Mouse (Mus musculus) limb, embryonic 12.5 days (tissue): ENCODE measurements around the gene Gm20388. TPM values are rescaled to one million over a fixed set of nuclear protein-coding genes. Genes with fewer than 3 reads are reported as not detected.

ENCODE experiments used
- ATAC-seq: fragments of 200-750 bp; cut with Nextera tagmentation; 2 replicates; pipeline ENCODE4 v1.8.0; 2017; ENCODE audit warnings: low read depth, moderate TSS enrichment; ENCODE audit not compliant: insufficient number of reproducible peaks, insufficient read depth, low FRiP score, low TSS enrichment
- H3K27ac ChIP-seq: fragments of 300-500 bp; sonication (generic); 2 replicates; pipeline ENCODE4 v1.5.1; 2016; ENCODE audit warnings: mild to moderate bottlenecking, moderate library complexity
- H3K27me3 ChIP-seq: fragments of 300-500 bp; sonication (generic); 2 replicates; pipeline ENCODE4 v1.6.1; 2016; ENCODE audit warnings: mild to moderate bottlenecking, moderate library complexity
- H3K36me3 ChIP-seq: fragments of 300-500 bp; sonication (generic); 2 replicates; pipeline ENCODE4 v1.6.1; 2016; ENCODE audit warnings: mild to moderate bottlenecking, moderate library complexity
- H3K4me1 ChIP-seq: fragments of 300-500 bp; sonication (generic); replicated peaks from 2 replicates; pipeline ENCODE4 v1.6.1; 2016
- H3K4me2 ChIP-seq: fragments of 300-500 bp; sonication (generic); 2 replicates; pipeline ENCODE4 v1.6.1; 2016; ENCODE audit warnings: mild to moderate bottlenecking, moderate library complexity
- H3K4me3 ChIP-seq: fragments of 300-500 bp; sonication (generic); replicated peaks from 2 replicates; pipeline ENCODE4 v1.5.1; 2016; ENCODE audit warnings: mild to moderate bottlenecking
- H3K9ac ChIP-seq: fragments of 300-500 bp; sonication (generic); replicated peaks from 2 replicates; pipeline ENCODE4 v1.6.1; 2016; ENCODE audit warnings: mild to moderate bottlenecking, moderate library complexity
- H3K9me3 ChIP-seq: fragments of 300-500 bp; sonication (generic); 2 replicates; pipeline ENCODE4 v1.6.1; 2016; ENCODE audit warnings: mild to moderate bottlenecking, moderate library complexity
- WGBS: fragments of 180-500 bp; shearing (Covaris S2); methylation state at CpG from one replicate; pipeline ENCODE4 v1.1.7; 2016; 5-methylcytosine and 5-hydroxymethylcytosine counted together
- polyA plus RNA-seq: library from polyadenylated mRNA; unstranded; fragments of >200 nt; fragmentation: Nextera tagmentation; extraction: Ambion mirVana; gene quantifications from 2 replicates; pipeline ENCODE4 v1.2.1, GENCODE M21; 2016

Gm20388 gene
- polyA plus RNA-seq, 1 experiment from 2014 or later, result not detected

GRCm38 (mm10) chr8:122711480-122711879 is 2800.8 kb downstream of the Gm20388 start:
- no peak overlapping the region for H3K9ac ChIP-seq
- H3K4me1 ChIP-seq, result peaks cover 6% of the 10 kb centered on the region; the same call in 1 of the 2 replicates
- H3K27ac ChIP-seq, result no peak overlapping the region
- 67% methylated on average over 3 of the region's 3 CpGs for WGBS
- no peaks in the 10 kb centered on the region for H3K9me3 ChIP-seq
- no peaks in the 10 kb centered on the region for H3K36me3 ChIP-seq
- no peak overlapping the region for H3K4me3 ChIP-seq
- peaks cover 22% of the 10 kb centered on the region for H3K27me3 ChIP-seq
- no peak for ATAC-seq
- H3K4me2 ChIP-seq, result no peak overlapping the region

- no peak for ATAC-seq
- 73% methylated on average over 11 of the region's 11 CpGs for WGBS
These were observed 2801.3 kb downstream of the Gm20388 start for GRCm38 (mm10) chr8:122711891-122712365.

GRCm38 (mm10) chr8:122712411-122713156 is 2801.9 kb downstream of the Gm20388 start:
- 71% methylated on average over 12 of the region's 12 CpGs for WGBS
- Histone ChIP-seq H3K4me1 (peaks cover 6% of the 10 kb centered on the region; the same call in 1 of the 2 replicates), H3K9me3 (no peaks in the 10 kb centered on the region), H3K9ac (no peak overlapping the region), H3K4me2 (no peak overlapping the region), H3K4me3 (no peak overlapping the region), H3K27ac (no peak overlapping the region), H3K36me3 (no peaks in the 10 kb centered on the region), H3K27me3 (peaks cover 23% of the 10 kb centered on the region)
- no peak for ATAC-seq

More at GRCm38 (mm10) chr8:122711891-122712365, 2801.3 kb downstream of the Gm20388 start:
- no peaks in the 10 kb centered on the region for H3K36me3 ChIP-seq
- no peak overlapping the region for H3K4me2 ChIP-seq
- no peak overlapping the region for H3K4me3 ChIP-seq
- H3K27me3 ChIP-seq, result peaks cover 24% of the 10 kb centered on the region
- peaks cover 6% of the 10 kb centered on the region; the same call in 1 of the 2 replicates for H3K4me1 ChIP-seq
- H3K9me3 ChIP-seq, result no peaks in the 10 kb centered on the region
- no peak overlapping the region for H3K9ac ChIP-seq
- no peak overlapping the region for H3K27ac ChIP-seq

GRCm38 (mm10) chr8:122713157-122713518 is 2802.5 kb downstream of the Gm20388 start:
- H3K4me3 ChIP-seq, result no peak overlapping the region
- H3K27ac ChIP-seq, result no peak overlapping the region
- H3K9ac ChIP-seq, result no peak overlapping the region
- no peaks in the 10 kb centered on the region for H3K9me3 ChIP-seq
- H3K27me3 ChIP-seq, result peaks cover 23% of the 10 kb centered on the region
- no peak for ATAC-seq
- no peaks in the 10 kb centered on the region for H3K36me3 ChIP-seq
- no peak overlapping the region for H3K4me2 ChIP-seq
- peaks cover 6% of the 10 kb centered on the region; the same call in 1 of the 2 replicates for H3K4me1 ChIP-seq
- 92% methylated on average over 5 of the region's 5 CpGs for WGBS

- H3K4me1 ChIP-seq, result peaks cover 13% of the 10 kb centered on the region; the same call in 1 of the 2 replicates
- H3K27ac ChIP-seq, result no peak overlapping the region
- H3K36me3 ChIP-seq, result no peaks in the 10 kb centered on the region
- no peak overlapping the region for H3K4me3 ChIP-seq
- H3K9ac ChIP-seq, result no peak overlapping the region
- peaks cover 40% of the 10 kb centered on the region for H3K27me3 ChIP-seq
- no peaks in the 10 kb centered on the region for H3K9me3 ChIP-seq
- 78% methylated on average over 8 of the region's 8 CpGs for WGBS
- H3K4me2 ChIP-seq, result no peak overlapping the region
- no peak for ATAC-seq
These were observed 2805.9 kb downstream of the Gm20388 start for GRCm38 (mm10) chr8:122716566-122716965.

- no peaks in the 10 kb centered on the region for H3K9me3 ChIP-seq
- no peaks in the 10 kb centered on the region for H3K36me3 ChIP-seq
- peaks cover 53% of the 10 kb centered on the region for H3K27me3 ChIP-seq
- H3K27ac ChIP-seq, result no peak overlapping the region
- no peak overlapping the region for H3K4me3 ChIP-seq
- WGBS, result 82% methylated on average over 10 of the region's 10 CpGs
- H3K4me2 ChIP-seq, result no peak overlapping the region
- no peak for ATAC-seq
- H3K9ac ChIP-seq, result no peak overlapping the region
- peaks cover 13% of the 10 kb centered on the region; the same call in 1 of the 2 replicates for H3K4me1 ChIP-seq
These were observed 2807.3 kb downstream of the Gm20388 start for GRCm38 (mm10) chr8:122717869-122718509.

GRCm38 (mm10) chr8:122718711-122719499 is 2808.3 kb downstream of the Gm20388 start:
- Histone ChIP-seq H3K9me3 (no peaks in the 10 kb centered on the region), H3K9ac (no peak overlapping the region), H3K4me3 (no peak overlapping the region), H3K27ac (no peak overlapping the region), H3K4me2 (no peak overlapping the region), H3K4me1 (peaks cover 13% of the 10 kb centered on the region; the same call in 1 of the 2 replicates), H3K36me3 (no peaks in the 10 kb centered on the region), H3K27me3 (peaks cover 60% of the 10 kb centered on the region)
- ATAC-seq, result no peak
- 83% methylated on average over 14 of the region's 14 CpGs for WGBS

- Histone ChIP-seq H3K4me3 (peak overlapping the region; percentile 15; the same call in 1 of the 2 replicates), H3K4me2 (peak overlapping the region; percentile 42; the same call in 1 of the 2 replicates), H3K9ac (no peak overlapping the region; the same call in 1 of the 2 replicates), H3K4me1 (peaks cover 13% of the 10 kb centered on the region; the same call in 1 of the 2 replicates), H3K36me3 (no peaks in the 10 kb centered on the region), H3K27me3 (peaks cover 63% of the 10 kb centered on the region), H3K27ac (no peak overlapping the region), H3K9me3 (no peaks in the 10 kb centered on the region)
- WGBS, result 35% methylated on average over 7 of the region's 7 CpGs
- peak; percentile 50 for ATAC-seq
These were observed 2808.9 kb downstream of the Gm20388 start for GRCm38 (mm10) chr8:122719500-122720065.

GRCm38 (mm10) chr8:122720070-122720729 is 2809.6 kb downstream of the Gm20388 start:
- Histone ChIP-seq H3K36me3 (no peaks in the 10 kb centered on the region), H3K9me3 (no peaks in the 10 kb centered on the region), H3K27me3 (peaks cover 63% of the 10 kb centered on the region), H3K27ac (no peak overlapping the region), H3K9ac (no peak overlapping the region; the same call in 1 of the 2 replicates), H3K4me2 (peak overlapping the region; percentile 42), H3K4me1 (peaks cover 13% of the 10 kb centered on the region; the same call in 1 of the 2 replicates), H3K4me3 (peak overlapping the region; percentile 15)
- 15% methylated on average over 25 of the region's 25 CpGs for WGBS
- ATAC-seq, result no peak
